Mouse (Mus musculus): ENCODE measurements around the gene Dock2. TPM values are rescaled to one million over a fixed set of nuclear protein-coding genes. Genes with fewer than 3 reads are reported as not detected.

Gene Dock2
- polyA plus RNA-seq, 1 experiment from 2014 or later, result 1.4 TPM

GRCm38 (mm10) chr11:34355406-34355805, 428.3 kb downstream of the Dock2 start:
- Histone ChIP-seq H3K27ac (no peak overlapping the region), H3K4me3 (replicated peaks) (no peak overlapping the region), H3K9me3 (no peaks in the 10 kb centered on the region), H3K4me1 (replicated peaks) (0 out of 2 replicates have a peak, but pooled peaks cover 3% of the 10 kb centered on the region), H3K4me2 (replicated peaks) (no peak overlapping the region), H3K9ac (no peak overlapping the region), H3K36me3 (no peaks in the 10 kb centered on the region), H3K27me3 (replicated peaks) (no peaks in the 10 kb centered on the region)
- ATAC-seq, result no peak
- 44% methylated on average over 12 of the region's 12 CpGs for WGBS

- no peaks in the 10 kb centered on the region for H3K4me1 ChIP-seq (replicated peaks)
- H3K4me2 ChIP-seq (replicated peaks), result no peak overlapping the region
- no peak overlapping the region for H3K27ac ChIP-seq
- no peaks in the 10 kb centered on the region for H3K36me3 ChIP-seq
- no peak overlapping the region for H3K4me3 ChIP-seq (replicated peaks)
- no peak for ATAC-seq
- no peaks in the 10 kb centered on the region for H3K9me3 ChIP-seq
- H3K9ac ChIP-seq, result no peak overlapping the region
- no peaks in the 10 kb centered on the region for H3K27me3 ChIP-seq (replicated peaks)
- WGBS, result 71% methylated on average over 10 of the region's 10 CpGs
These were observed 434.1 kb downstream of the Dock2 start for GRCm38 (mm10) chr11:34349453-34350056.

- Histone ChIP-seq H3K4me3 (replicated peaks) (no peak overlapping the region), H3K9me3 (no peaks in the 10 kb centered on the region), H3K9ac (no peak overlapping the region), H3K4me1 (replicated peaks) (no peaks in the 10 kb centered on the region), H3K4me2 (replicated peaks) (no peak overlapping the region), H3K27ac (no peak overlapping the region), H3K36me3 (no peaks in the 10 kb centered on the region), H3K27me3 (replicated peaks) (no peaks in the 10 kb centered on the region)
- ATAC-seq, result 0 out of 2 replicates have a peak, but pooled peaks have one; percentile 51
- 39% methylated on average over 4 of the region's 4 CpGs for WGBS
These were observed 435.3 kb downstream of the Dock2 start for GRCm38 (mm10) chr11:34348287-34348918.

GRCm38 (mm10) chr11:34344310-34344709, 439.4 kb downstream of the Dock2 start:
- H3K27me3 ChIP-seq (replicated peaks), result no peaks in the 10 kb centered on the region
- H3K9ac ChIP-seq, result no peak overlapping the region
- no peaks in the 10 kb centered on the region for H3K9me3 ChIP-seq
- no peak overlapping the region for H3K4me2 ChIP-seq (replicated peaks)
- no peak overlapping the region for H3K4me3 ChIP-seq (replicated peaks)
- H3K4me1 ChIP-seq (replicated peaks), result no peaks in the 10 kb centered on the region
- WGBS, result 65% methylated on average over 5 of the region's 5 CpGs
- no peak for ATAC-seq
- no peak overlapping the region for H3K27ac ChIP-seq
- no peaks in the 10 kb centered on the region for H3K36me3 ChIP-seq

- Histone ChIP-seq H3K9ac (no peak overlapping the region), H3K27me3 (replicated peaks) (no peaks in the 10 kb centered on the region), H3K27ac (no peak overlapping the region), H3K36me3 (no peaks in the 10 kb centered on the region), H3K9me3 (no peaks in the 10 kb centered on the region), H3K4me2 (replicated peaks) (no peak overlapping the region), H3K4me3 (replicated peaks) (no peak overlapping the region), H3K4me1 (replicated peaks) (no peaks in the 10 kb centered on the region)
- 70% methylated on average over 4 of the region's 4 CpGs for WGBS
- ATAC-seq, result no peak
These were observed 439.9 kb downstream of the Dock2 start for GRCm38 (mm10) chr11:34343742-34344307.

GRCm38 (mm10) chr11:34339693-34340092, 444.0 kb downstream of the Dock2 start:
- no peaks in the 10 kb centered on the region for H3K9me3 ChIP-seq
- 83% methylated on average over 5 of the region's 5 CpGs for WGBS
- no peaks in the 10 kb centered on the region for H3K27me3 ChIP-seq (replicated peaks)

GRCm38 (mm10) chr11:34337907-34338306, 445.8 kb downstream of the Dock2 start:
- Histone ChIP-seq H3K27ac (no peak overlapping the region), H3K4me2 (replicated peaks) (no peak overlapping the region), H3K4me1 (replicated peaks) (no peaks in the 10 kb centered on the region), H3K36me3 (no peaks in the 10 kb centered on the region), H3K9me3 (no peaks in the 10 kb centered on the region), H3K27me3 (replicated peaks) (no peaks in the 10 kb centered on the region), H3K4me3 (replicated peaks) (no peak overlapping the region), H3K9ac (no peak overlapping the region)
- ATAC-seq, result no peak
- 77% methylated on average over 1 of the region's 1 CpGs for WGBS

More at GRCm38 (mm10) chr11:34339693-34340092, 444.0 kb downstream of the Dock2 start:
- H3K4me3 ChIP-seq (replicated peaks), result no peak overlapping the region
- no peak overlapping the region for H3K27ac ChIP-seq
- no peaks in the 10 kb centered on the region for H3K4me1 ChIP-seq (replicated peaks)
- ATAC-seq, result no peak
- H3K4me2 ChIP-seq (replicated peaks), result no peak overlapping the region
- no peaks in the 10 kb centered on the region for H3K36me3 ChIP-seq
- no peak overlapping the region for H3K9ac ChIP-seq

- Histone ChIP-seq H3K36me3 (no peaks in the 10 kb centered on the region), H3K4me1 (replicated peaks) (no peaks in the 10 kb centered on the region), H3K9ac (no peak overlapping the region), H3K9me3 (no peaks in the 10 kb centered on the region), H3K27ac (no peak overlapping the region), H3K4me2 (replicated peaks) (no peak overlapping the region), H3K4me3 (replicated peaks) (no peak overlapping the region), H3K27me3 (replicated peaks) (no peaks in the 10 kb centered on the region)
- no peak for ATAC-seq
- 52% methylated on average over 7 of the region's 7 CpGs for WGBS
These were observed 451.2 kb downstream of the Dock2 start for GRCm38 (mm10) chr11:34332344-34333031.

GRCm38 (mm10) chr11:34323664-34324063, 460.0 kb downstream of the Dock2 start:
- H3K9me3 ChIP-seq, result no peaks in the 10 kb centered on the region
- H3K4me1 ChIP-seq (replicated peaks), result no peaks in the 10 kb centered on the region
- H3K4me2 ChIP-seq (replicated peaks), result no peak overlapping the region
- H3K27me3 ChIP-seq (replicated peaks), result no peaks in the 10 kb centered on the region
- no peak overlapping the region for H3K9ac ChIP-seq
- H3K27ac ChIP-seq, result no peak overlapping the region
- no peaks in the 10 kb centered on the region for H3K36me3 ChIP-seq
- 81% methylated on average over 8 of the region's 8 CpGs for WGBS
- no peak overlapping the region for H3K4me3 ChIP-seq (replicated peaks)
- no peak for ATAC-seq

GRCm38 (mm10) chr11:34319282-34319681, 464.4 kb downstream of the Dock2 start:
- ATAC-seq, result no peak
- Histone ChIP-seq H3K4me2 (replicated peaks) (no peak overlapping the region), H3K36me3 (no peaks in the 10 kb centered on the region), H3K4me1 (replicated peaks) (no peaks in the 10 kb centered on the region), H3K27me3 (replicated peaks) (no peaks in the 10 kb centered on the region), H3K4me3 (replicated peaks) (no peak overlapping the region), H3K9ac (no peak overlapping the region), H3K9me3 (no peaks in the 10 kb centered on the region), H3K27ac (no peak overlapping the region)
- 84% methylated on average over 1 of the region's 1 CpGs for WGBS

GRCm38 (mm10) chr11:34317001-34317400, 466.7 kb downstream of the Dock2 start:
- Histone ChIP-seq H3K4me2 (replicated peaks) (no peak overlapping the region), H3K4me3 (replicated peaks) (no peak overlapping the region), H3K27ac (no peak overlapping the region), H3K4me1 (replicated peaks) (no peaks in the 10 kb centered on the region), H3K9me3 (no peaks in the 10 kb centered on the region), H3K27me3 (replicated peaks) (no peaks in the 10 kb centered on the region), H3K9ac (no peak overlapping the region), H3K36me3 (no peaks in the 10 kb centered on the region)
- WGBS, result 77% methylated on average over 8 of the region's 8 CpGs
- ATAC-seq, result no peak

- Histone ChIP-seq H3K27ac (no peak overlapping the region), H3K4me2 (replicated peaks) (no peak overlapping the region), H3K4me1 (replicated peaks) (no peaks in the 10 kb centered on the region), H3K27me3 (replicated peaks) (no peaks in the 10 kb centered on the region), H3K4me3 (replicated peaks) (no peak overlapping the region), H3K9ac (no peak overlapping the region), H3K36me3 (no peaks in the 10 kb centered on the region), H3K9me3 (no peaks in the 10 kb centered on the region)
- ATAC-seq, result no peak
- WGBS, result 83% methylated on average over 10 of the region's 10 CpGs
These were observed 467.5 kb downstream of the Dock2 start for GRCm38 (mm10) chr11:34316176-34316575.
